Mouse (Mus musculus) cortical plate, adult 2 months (tissue): Measurements from ENCODE around the gene Prpf38b.

Experiments
- CTCF ChIP-seq: fragments of 200-500 bp; IDR thresholded peaks from 2 replicates; pipeline ENCODE4 v1.5.1; 2011; ENCODE audit warnings: mild to moderate bottlenecking, control low read depth, low read length; ENCODE audit not compliant: insufficient read depth; ENCODE audit errors: extremely low read depth
- POLR2A ChIP-seq: fragments of 200-500 bp; IDR thresholded peaks from 2 replicates; pipeline ENCODE4 v1.6.1; 2011; ENCODE audit warnings: mild to moderate bottlenecking, low read length, control low read depth; ENCODE audit not compliant: insufficient read depth; ENCODE audit errors: extremely low read depth

- TF ChIP-seq POLR2A (no peak), CTCF (no peak)
Measured at GRCm38 (mm10) chr3:108900681-108901080, 10.8 kb downstream of the Prpf38b start.
